Mouse (Mus musculus) MEL (cell line): ENCODE measurements at regions not wholly inside any gene's neighbourhood (a gene's known extent, or its start where the extent isn't known, plus 50 kb on each side); places are given as distances from the start of the nearest gene placed in this dataset.

Experiments
- CHD2 ChIP-seq: IDR thresholded peaks from 2 replicates; pipeline ENCODE4 v1.6.1; 2011; ENCODE audit warnings: low read length, improper control_type of control experiment
- CTCF ChIP-seq, 3 experiments: IDR thresholded peaks in 2 of 3; conservative IDR thresholded peaks in 1 of 3; 2 replicates each; pipeline ENCODE4 v1.5.1; 2011 to 2012; ENCODE audit warnings: low read length in 3 of 3, low read depth in 2 of 3, mild to moderate bottlenecking in 2 of 3, improper control_type of control experiment in 1 of 3, inconsistent platforms in 1 of 3, mixed read lengths in 1 of 3, moderate library complexity in 1 of 3; ENCODE audit not compliant: control insufficient read depth in 1 of 3, insufficient read depth in 1 of 3, poor library complexity in 1 of 3, severe bottlenecking in 1 of 3
- E2F4 ChIP-seq: IDR thresholded peaks from 2 replicates; pipeline ENCODE4 v1.6.1; 2011; ENCODE audit warnings: low read depth, low read length, improper control_type of control experiment, borderline replicate concordance
- ELF1 ChIP-seq: IDR thresholded peaks from 2 replicates; pipeline ENCODE4 v1.6.1; 2014; ENCODE audit warnings: low read depth, mild to moderate bottlenecking, inconsistent platforms, low read length, improper control_type of control experiment, moderate library complexity
- EP300 ChIP-seq, 2 experiments: IDR thresholded peaks; 2 replicates each; pipeline ENCODE4 v1.6.1; 2011; ENCODE audit warnings: improper control_type of control experiment in 2 of 2, low read length in 2 of 2, low read depth in 1 of 2, mild to moderate bottlenecking in 1 of 2
- JUND ChIP-seq: IDR thresholded peaks from 2 replicates; pipeline ENCODE4 v1.6.1; 2011; ENCODE audit warnings: low read depth, mild to moderate bottlenecking, improper control_type of control experiment, low read length
- MEF2A ChIP-seq: IDR thresholded peaks from 2 replicates; pipeline ENCODE4 v1.6.1; 2014; ENCODE audit warnings: low read depth, mild to moderate bottlenecking, inconsistent platforms, low read length, improper control_type of control experiment; ENCODE audit not compliant: poor library complexity, insufficient replicate concordance, severe bottlenecking; ENCODE audit errors: extremely low read depth
- NRF1 ChIP-seq: IDR thresholded peaks from 2 replicates; pipeline ENCODE4 v1.6.1; 2014; ENCODE audit warnings: low read depth, mild to moderate bottlenecking, inconsistent platforms, low read length, improper control_type of control experiment, moderate library complexity; ENCODE audit not compliant: poor library complexity, insufficient read depth, severe bottlenecking
- POLR2A ChIP-seq, 2 experiments: IDR thresholded peaks; 2 replicates each; pipeline ENCODE4 v1.6.1; 2011 to 2012; ENCODE audit warnings: low read length in 2 of 2, mild to moderate bottlenecking in 2 of 2, control low read depth in 1 of 2, improper control_type of control experiment in 1 of 2, low read depth in 1 of 2, moderate library complexity in 1 of 2; ENCODE audit not compliant: control insufficient read depth in 1 of 2, insufficient read depth in 1 of 2, poor library complexity in 1 of 2
- POLR2AphosphoS2 ChIP-seq: IDR thresholded peaks from 2 replicates; pipeline ENCODE4 v1.6.1; 2011; ENCODE audit warnings: low read length, improper control_type of control experiment
- RAD21 ChIP-seq: IDR thresholded peaks from 2 replicates; pipeline ENCODE4 v1.6.1; 2011; ENCODE audit warnings: mild to moderate bottlenecking, low read depth, low read length, improper control_type of control experiment
- RCOR1 ChIP-seq: IDR thresholded peaks from 2 replicates; pipeline ENCODE4 v1.6.1; 2012; ENCODE audit warnings: low read depth, mild to moderate bottlenecking, inconsistent platforms, low read length, improper control_type of control experiment
- TBP ChIP-seq: IDR thresholded peaks from 2 replicates; pipeline ENCODE4 v1.8.0; 2011; ENCODE audit warnings: low read depth, low read length, improper control_type of control experiment
- ZKSCAN1 ChIP-seq: IDR thresholded peaks from 2 replicates; pipeline ENCODE4 v1.6.1; 2012; ENCODE audit warnings: low read depth, mild to moderate bottlenecking, inconsistent platforms, low read length, improper control_type of control experiment, moderate library complexity

DNA sequence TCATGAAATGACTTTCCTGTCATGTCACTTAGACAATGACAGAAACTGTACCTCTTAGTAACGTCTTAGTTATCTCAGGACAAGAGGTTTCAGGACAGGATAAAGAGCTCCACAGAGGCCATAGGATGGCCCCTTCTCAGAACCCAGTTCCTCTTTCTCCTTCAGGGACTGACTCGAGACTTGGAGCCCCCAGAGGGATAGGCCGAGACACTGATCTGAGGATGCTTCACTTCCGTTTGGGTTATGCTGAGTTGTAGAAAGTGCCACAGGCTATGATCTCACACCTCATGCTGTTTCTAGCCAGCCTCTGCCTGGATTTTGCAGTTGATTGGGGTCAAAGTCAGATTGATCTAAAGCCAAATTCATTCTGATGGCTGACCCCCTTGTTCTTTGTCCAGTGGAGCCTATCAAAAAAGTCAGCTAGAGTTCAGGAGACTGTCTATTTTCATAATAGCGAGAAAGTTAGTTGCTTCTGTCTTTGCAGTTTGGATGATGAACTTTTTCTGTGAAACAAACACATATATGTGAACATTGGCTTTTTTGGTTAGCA lies 70.7 kb downstream of the Sult3a2 start:
- TF ChIP-seq CTCF (IDR thresholded peaks at IDR 0.05 in 2 of 3, conservative IDR thresholded peaks at IDR 0.05 in 1 of 3; ENCODE audit: control insufficient read depth in 1 of 3, insufficient read depth in 1 of 3, low read depth in 2 of 3, low read length in 3 of 3, poor library complexity in 1 of 3, severe bottlenecking in 1 of 3) (no peak), RCOR1 (no peak), NRF1 (no peak), JUND (no peak), ELF1 (no peak), POLR2A (IDR thresholded peaks at IDR 0.05; ENCODE audit: control insufficient read depth in 1 of 2, insufficient read depth in 1 of 2, low read depth in 1 of 2, low read length in 2 of 2, poor library complexity in 1 of 2) (no peak), ZKSCAN1 (no peak), CHD2 (no peak), RAD21 (no peak), TBP (no peak), POLR2AphosphoS2 (no peak), E2F4 (no peak), MEF2A (no peak), EP300 (IDR thresholded peaks at IDR 0.05; ENCODE audit: low read depth in 1 of 2, low read length in 2 of 2) (no peak)
